Mouse (Mus musculus) lung, adult 2 months (tissue): ENCODE results near the gene Sult1c1. TPM values are rescaled to one million over a fixed set of nuclear protein-coding genes. Genes with fewer than 3 reads are reported as not detected.
"Not testable (repeated sequence)": the region's sequence is repeated elsewhere in the genome, so short reads cannot be mapped to it uniquely, and the experiment has no call there.

Source experiments
- DNase-seq: peaks from one replicate; pipeline ENCODE4 v3.0.0; 2022
- H3K4me1 ChIP-seq: fragments of 200-500 bp; 2 replicates; pipeline ENCODE4 v1.6.1; 2011; ENCODE audit warnings: low read length; ENCODE audit not compliant: control insufficient read depth, insufficient read depth
- H3K4me3 ChIP-seq: fragments of 200-500 bp; replicated peaks from 2 replicates; pipeline ENCODE3; 2011; ENCODE audit warnings: low read depth, mild to moderate bottlenecking, control low read depth, low read length; ENCODE audit errors: extremely low read depth
- CTCF ChIP-seq: fragments of 200-500 bp; IDR thresholded peaks from 2 replicates; pipeline ENCODE4 v1.5.1; 2011; ENCODE audit warnings: mild to moderate bottlenecking, low read length, control low read depth; ENCODE audit not compliant: insufficient read depth
- POLR2A ChIP-seq: fragments of 200-500 bp; IDR thresholded peaks from 2 replicates; pipeline ENCODE4 v1.6.1; 2011; ENCODE audit warnings: low read depth, mild to moderate bottlenecking, control low read depth, low read length, borderline replicate concordance; ENCODE audit errors: extremely low read depth
- WGBS: fragments of 180-500 bp; shearing (Covaris S2); methylation state at CpG from one replicate; pipeline ENCODE4 v1.1.7; 2018; 5-methylcytosine and 5-hydroxymethylcytosine counted together
- polyA plus RNA-seq: library from polyadenylated mRNA; depleted of rRNA; stranded (reverse); fragments of >200 nt; gene quantifications from 2 replicates; pipeline ENCODE4 v1.2.3, GENCODE M21; 2012; rRNA removed

The Sult1c1 gene
- not detected in 2 replicates for polyA plus RNA-seq

- TF ChIP-seq CTCF (no peak), POLR2A (no peak)
- no peaks in the 10 kb centered on the region for H3K4me1 ChIP-seq
- no peak for DNase-seq
- no peak within 1 kb of the TSS for H3K4me3 ChIP-seq
- 83% methylated on average over 6 of the region's 6 CpGs for WGBS
Measured at GRCm38 (mm10) chr17:53990574-53990973, at the start of gene Sult1c1. Sult1c1 (minus strand) TSS chr17:53990674.

- WGBS: 9% methylated on average over 1 of the region's 1 CpGs
- H3K4me3 ChIP-seq: no peak overlapping the region
- TF ChIP-seq CTCF: 0 out of 2 replicates have a peak, but pooled peaks have one; percentile 0
- TF ChIP-seq POLR2A: no peak
- H3K4me1 ChIP-seq: no peaks in the 10 kb centered on the region
- DNase-seq: no peak
Measured at GRCm38 (mm10) chr17:54014204-54014603, 23.7 kb upstream of the Sult1c1 start.

DNA sequence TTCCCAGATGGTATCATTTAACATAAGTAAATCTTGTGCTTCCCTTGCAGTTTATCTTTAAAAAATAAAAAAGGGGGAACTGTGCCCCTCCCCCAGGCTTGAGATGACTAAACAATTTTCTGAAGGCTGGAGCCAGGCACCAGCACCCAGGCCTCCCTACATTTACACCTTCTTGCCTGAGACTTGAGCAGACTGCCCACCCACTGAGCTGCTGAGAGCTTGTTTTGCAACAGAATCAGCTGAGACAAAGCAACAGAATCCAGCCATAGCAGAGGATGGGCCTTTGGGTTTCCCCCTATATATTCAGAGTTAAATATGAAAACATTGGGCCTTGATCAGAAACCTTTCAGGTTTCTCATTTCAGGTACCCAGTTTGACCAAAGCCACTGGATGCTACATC lies 20.7 kb upstream of the Sult1c1 start:
- Histone ChIP-seq H3K4me1 (no peaks in the 10 kb centered on the region), H3K4me3 (no peak overlapping the region)
- TF ChIP-seq CTCF (no peak), POLR2A (no peak)
- DNase-seq: no peak

DNA sequence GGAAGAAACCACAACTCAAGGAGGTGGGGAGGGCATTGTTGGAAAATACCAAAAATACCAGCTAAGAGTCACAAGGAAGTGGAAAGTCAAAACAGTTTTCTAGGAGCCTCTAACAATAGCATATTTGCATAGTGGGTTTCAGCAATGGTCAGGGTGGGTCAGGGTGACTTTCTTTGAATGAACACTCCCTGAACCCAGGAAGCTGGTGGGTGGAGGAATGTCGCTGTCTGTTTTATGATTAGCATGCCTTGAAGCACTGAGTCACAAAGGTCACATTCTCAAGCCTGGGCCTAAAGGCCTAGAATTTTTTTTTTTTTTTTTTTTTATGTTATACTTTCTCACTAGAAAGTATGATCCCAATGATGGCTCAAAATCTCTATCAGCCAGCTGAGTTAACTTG lies 20.1 kb upstream of the Sult1c1 start:
- WGBS: 70% methylated on average over 1 of the region's 1 CpGs
- not testable (repeated sequence) for H3K4me3 ChIP-seq, H3K4me1 ChIP-seq, DNase-seq

- Histone ChIP-seq H3K4me1 (no peaks in the 10 kb centered on the region), H3K4me3 (no peak overlapping the region)
- WGBS: 69% methylated on average over 4 of the region's 4 CpGs
- DNase-seq: no peak
- TF ChIP-seq POLR2A (no peak), CTCF (no peak)
Measured at GRCm38 (mm10) chr17:54003522-54003921, 13.0 kb upstream of the Sult1c1 start.

GRCm38 (mm10) chr17:53973606-53974005 lies 16.9 kb downstream of the Sult1c1 start:
- no peak for TF ChIP-seq POLR2A
- no peak for TF ChIP-seq CTCF
- no peaks in the 10 kb centered on the region for H3K4me1 ChIP-seq
- no peak for DNase-seq
- WGBS: 79% methylated on average over 4 of the region's 4 CpGs
- H3K4me3 ChIP-seq: no peak overlapping the region

GRCm38 (mm10) chr17:53941569-53942162 lies 48.8 kb downstream of the Sult1c1 start:
- 89% methylated on average over 19 of the region's 19 CpGs for WGBS
- no peak for DNase-seq
- Histone ChIP-seq H3K4me1 (no peaks in the 10 kb centered on the region), H3K4me3 (no peak overlapping the region)
- TF ChIP-seq CTCF (no peak), POLR2A (no peak)

DNA sequence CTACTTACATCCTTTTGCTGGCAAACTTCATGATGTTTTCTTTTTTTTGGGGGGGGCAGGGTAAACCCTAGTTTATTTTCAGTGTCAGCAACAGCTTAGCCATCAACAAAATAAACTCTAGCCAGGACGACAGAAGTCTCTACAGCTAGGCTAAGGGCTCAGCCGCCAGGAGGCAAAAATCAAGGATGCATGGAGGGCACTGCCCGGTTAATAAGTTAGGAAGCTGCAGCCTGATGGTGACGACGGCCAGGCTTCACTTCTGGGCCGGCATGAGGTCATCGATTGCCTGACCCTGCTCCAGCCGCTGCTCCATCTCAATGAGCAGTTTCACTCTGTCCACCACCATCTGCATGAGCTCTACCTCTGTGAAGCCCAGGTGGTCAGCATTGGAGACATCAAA lies 49.7 kb downstream of the Sult1c1 start:
- Histone ChIP-seq H3K4me1 (no peaks in the 10 kb centered on the region), H3K4me3 (no peak overlapping the region)
- 83% methylated on average over 8 of the region's 8 CpGs for WGBS
- TF ChIP-seq CTCF (no peak), POLR2A (no peak)
- no peak for DNase-seq

Other genes with a start within 250 kb of the Sult1c1 start
- 0.06 TPM in 2 replicates for gene Sult1c2, start 144.3 kb downstream of the Sult1c1 start, polyA plus RNA-seq